Mouse (Mus musculus) layer of hippocampus, adult 8-10 months (tissue): ENCODE measurements around the gene Ptk7. TPM values are rescaled to one million over a fixed set of nuclear protein-coding genes. Genes with fewer than 3 reads are reported as not detected.

Experiments
- DNase-seq, 2 experiments: peaks; one replicate each; pipeline ENCODE4 v3.0.0; 2022; ENCODE audit warnings: low spot score in 2 of 2
- total RNA-seq, 4 experiments: library from RNA; stranded (reverse); gene quantifications; 2 replicates each; pipeline ENCODE4 v1.2.4; 2022

Ptk7 gene
- 1 to 10 TPM; 8.2 to 9.2 (median 8.9) TPM for total RNA-seq

GRCm38 (mm10) chr17:46628791-46629684, at the start of gene Ptk7:
TSS of gene Ptk7 (minus strand) at chr17:46629504.
- DNase-seq = no peak

GRCm38 (mm10) chr17:46678911-46679310, 49.6 kb upstream of the Ptk7 start:
- no peak for DNase-seq

- no peak for DNase-seq
Observed at GRCm38 (mm10) chr17:46678416-46678815, 49.1 kb upstream of the Ptk7 start, which contains the start of gene Mea1. TSS of gene Mea1 (plus strand) at chr17:46678793.

GRCm38 (mm10) chr17:46674530-46675283, 45.4 kb upstream of the Ptk7 start:
- DNase-seq = no peak

- peak; percentile 83 to 89 for DNase-seq
Observed at GRCm38 (mm10) chr17:46673850-46674529, 44.7 kb upstream of the Ptk7 start, which contains the start of gene Rrp36. TSS of gene Rrp36 (minus strand) at chr17:46674352.

GRCm38 (mm10) chr17:46669911-46670310, 40.6 kb upstream of the Ptk7 start:
- DNase-seq = no peak

GRCm38 (mm10) chr17:46667712-46668111, 38.4 kb upstream of the Ptk7 start:
- DNase-seq = no peak

- DNase-seq = no peak
Observed at GRCm38 (mm10) chr17:46662730-46663129, 33.4 kb upstream of the Ptk7 start.

GRCm38 (mm10) chr17:46661981-46662380, 32.7 kb upstream of the Ptk7 start:
- no peak for DNase-seq

GRCm38 (mm10) chr17:46661351-46661750, 32.0 kb upstream of the Ptk7 start:
- DNase-seq = no peak

GRCm38 (mm10) chr17:46656054-46656453, 26.8 kb upstream of the Ptk7 start:
- DNase-seq = no peak

GRCm38 (mm10) chr17:46651755-46652547, 22.6 kb upstream of the Ptk7 start:
- DNase-seq = no peak

- no peak for DNase-seq
Observed at GRCm38 (mm10) chr17:46651292-46651691, 22.0 kb upstream of the Ptk7 start.

- DNase-seq = peak; percentile 83 to 88
Observed at GRCm38 (mm10) chr17:46650232-46651031, 21.1 kb upstream of the Ptk7 start, which contains the start of gene Cul7. TSS of gene Cul7 (plus strand) at chr17:46650337.

- no peak for DNase-seq
Observed at GRCm38 (mm10) chr17:46649811-46650210, 20.5 kb upstream of the Ptk7 start.

- no peak for DNase-seq
Observed at GRCm38 (mm10) chr17:46648436-46648835, 19.1 kb upstream of the Ptk7 start.

- DNase-seq = no peak
Observed at GRCm38 (mm10) chr17:46647279-46647678, 18.0 kb upstream of the Ptk7 start.

- DNase-seq = no peak
Observed at GRCm38 (mm10) chr17:46646322-46646662, 17.0 kb upstream of the Ptk7 start.

GRCm38 (mm10) chr17:46645561-46646321, 16.4 kb upstream of the Ptk7 start, which contains the start of the genes Klc4 and Mrpl2:
TSS of gene Klc4 (minus strand) at chr17:46646022.
TSS of gene Mrpl2 (plus strand) at chr17:46646229.
- peak; percentile 98 to 99 for DNase-seq
